Mouse (Mus musculus): ENCODE results near the gene Tlcd2.

The Tlcd2 gene

GRCm38 (mm10) chr11:75466731-75467505 lies 5.4 kb downstream of the Tlcd2 start:
- peak; percentile 41 for DNase-seq (ENCODE audit: low read depth)

- no peak for DNase-seq (ENCODE audit: low read depth)
Observed at GRCm38 (mm10) chr11:75467512-75468215, 6.1 kb downstream of the Tlcd2 start.

- DNase-seq (ENCODE audit: low read depth) = no peak
Observed at GRCm38 (mm10) chr11:75468410-75468809, 6.9 kb downstream of the Tlcd2 start.

GRCm38 (mm10) chr11:75469261-75469660 lies 7.7 kb downstream of the Tlcd2 start:
- DNase-seq (ENCODE audit: low read depth) = no peak

- DNase-seq (ENCODE audit: low read depth) = peak; percentile 83
Observed at GRCm38 (mm10) chr11:75470675-75471074, 9.2 kb downstream of the Tlcd2 start.

GRCm38 (mm10) chr11:75472469-75473081 lies 11.1 kb downstream of the Tlcd2 start:
- no peak for DNase-seq (ENCODE audit: low read depth)

- no peak for DNase-seq (ENCODE audit: low read depth)
Observed at GRCm38 (mm10) chr11:75473376-75473775, 11.9 kb downstream of the Tlcd2 start.

- DNase-seq (ENCODE audit: low read depth) = no peak
Observed at GRCm38 (mm10) chr11:75486192-75486591, 24.7 kb downstream of the Tlcd2 start.

GRCm38 (mm10) chr11:75486601-75487285 lies 25.2 kb downstream of the Tlcd2 start, which contains the start of gene Prpf8:
Gene Prpf8 (plus strand): TSS chr11:75486816.
- DNase-seq (ENCODE audit: low read depth) = peak; percentile 98

- DNase-seq (ENCODE audit: low read depth) = no peak
Observed at GRCm38 (mm10) chr11:75487496-75487895, 26.0 kb downstream of the Tlcd2 start.

GRCm38 (mm10) chr11:75494296-75495049 lies 33.0 kb downstream of the Tlcd2 start:
- DNase-seq (ENCODE audit: low read depth) = no peak

- DNase-seq (ENCODE audit: low read depth) = no peak
Observed at GRCm38 (mm10) chr11:75498126-75498525, 36.6 kb downstream of the Tlcd2 start.

GRCm38 (mm10) chr11:75508162-75508561 lies 46.6 kb downstream of the Tlcd2 start:
- no peak for DNase-seq (ENCODE audit: low read depth)

GRCm38 (mm10) chr11:75508904-75509303 lies 47.4 kb downstream of the Tlcd2 start:
- DNase-seq (ENCODE audit: low read depth) = peak; percentile 10

GRCm38 (mm10) chr11:75509741-75510626 lies 48.5 kb downstream of the Tlcd2 start, which contains the start of gene Rilp:
Gene Rilp (plus strand): TSS chr11:75510094.
- no peak for DNase-seq (ENCODE audit: low read depth)

GRCm38 (mm10) chr11:75510627-75510993 lies 49.1 kb downstream of the Tlcd2 start:
- DNase-seq (ENCODE audit: low read depth) = peak; percentile 36

- no peak for DNase-seq (ENCODE audit: low read depth)
Observed at GRCm38 (mm10) chr11:75511213-75511612, 49.7 kb downstream of the Tlcd2 start.

GRCm38 (mm10) chr11:75512301-75513018 lies 50.9 kb downstream of the Tlcd2 start:
- no peak for DNase-seq (ENCODE audit: low read depth)

- no peak for DNase-seq (ENCODE audit: low read depth)
Observed at GRCm38 (mm10) chr11:75513336-75513735, 51.8 kb downstream of the Tlcd2 start, which contains the start of gene Scarf1. Gene Scarf1 (plus strand): TSS chr11:75513540.

GRCm38 (mm10) chr11:75515186-75515585 lies 53.7 kb downstream of the Tlcd2 start:
- DNase-seq (ENCODE audit: low read depth) = no peak

Measured in NIH3T3 (cell line).